Mouse (Mus musculus): ENCODE measurements around the gene C1rl. TPM values are rescaled to one million over a fixed set of nuclear protein-coding genes. Genes with fewer than 3 reads are reported as not detected.

C1rl gene
- total RNA-seq, 2 experiments from 2014 or later, result 5.9 to 7.0 TPM

Other genes starting within 250 kb of the C1rl start
- 1.2 and 2.9 TPM in 2 replicates for gene Cd163, start 188.5 kb upstream of the C1rl start, total RNA-seq (2014; fragmentation: Nextera tagmentation)
- gene Cd163, start 188.5 kb upstream of the C1rl start, total RNA-seq (2017), result 2.3 and 2.4 TPM in 2 replicates
- gene Pex5, start 78.0 kb upstream of the C1rl start, total RNA-seq (2014; fragmentation: Nextera tagmentation), result 31.3 and 34.9 TPM in 2 replicates
- gene Pex5, start 78.0 kb upstream of the C1rl start, total RNA-seq (2017), result 16.2 and 19.5 TPM in 2 replicates
- 7.5 and 17.8 TPM in 2 replicates for gene Clstn3, start 28.3 kb upstream of the C1rl start, total RNA-seq (2014; fragmentation: Nextera tagmentation)
- 8.6 and 11.6 TPM in 2 replicates for gene Clstn3, start 28.3 kb upstream of the C1rl start, total RNA-seq (2017)
- 3.5 and 7.7 TPM in 2 replicates for gene C1ra, start 19.3 kb downstream of the C1rl start, total RNA-seq (2014; fragmentation: Nextera tagmentation)
- 4.9 and 5.5 TPM in 2 replicates for gene C1ra, start 19.3 kb downstream of the C1rl start, total RNA-seq (2017)
- gene C1s1, start 49.2 kb downstream of the C1rl start, total RNA-seq (2014; fragmentation: Nextera tagmentation), result not detected in 2 replicates
- gene C1s1, start 49.2 kb downstream of the C1rl start, total RNA-seq (2017), result 0.13 TPM in 1 of 2 replicates, not detected in the other
- gene C1rb, start 77.2 kb downstream of the C1rl start, total RNA-seq (2014; fragmentation: Nextera tagmentation), result not detected in 2 replicates
- gene C1rb, start 77.2 kb downstream of the C1rl start, total RNA-seq (2017), result not detected in 2 replicates
- not detected in 2 replicates for gene C1s2, start 143.0 kb downstream of the C1rl start, total RNA-seq (2014; fragmentation: Nextera tagmentation)
- gene C1s2, start 143.0 kb downstream of the C1rl start, total RNA-seq (2017), result not detected in 2 replicates
- gene Lpcat3, start 169.9 kb downstream of the C1rl start, total RNA-seq (2014; fragmentation: Nextera tagmentation), result 38.3 and 52.1 TPM in 2 replicates
- gene Lpcat3, start 169.9 kb downstream of the C1rl start, total RNA-seq (2017), result 23.1 and 29.3 TPM in 2 replicates
- gene Emg1, start 219.1 kb downstream of the C1rl start, total RNA-seq (2014; fragmentation: Nextera tagmentation), result 201 and 231 TPM in 2 replicates
- 193 and 209 TPM in 2 replicates for gene Emg1, start 219.1 kb downstream of the C1rl start, total RNA-seq (2017)
- gene Phb2, start 219.2 kb downstream of the C1rl start, total RNA-seq (2014; fragmentation: Nextera tagmentation), result 310 and 315 TPM in 2 replicates
- gene Phb2, start 219.2 kb downstream of the C1rl start, total RNA-seq (2017), result 320 and 326 TPM in 2 replicates
- 169 and 206 TPM in 2 replicates for gene Ptpn6, start 245.6 kb downstream of the C1rl start, total RNA-seq (2014; fragmentation: Nextera tagmentation)
- 327 and 371 TPM in 2 replicates for gene Ptpn6, start 245.6 kb downstream of the C1rl start, total RNA-seq (2017)
- 177 and 222 TPM in 2 replicates for gene Grcc10, start 248.3 kb downstream of the C1rl start, total RNA-seq (2014; fragmentation: Nextera tagmentation)
- 109 and 136 TPM in 2 replicates for gene Grcc10, start 248.3 kb downstream of the C1rl start, total RNA-seq (2017)

All from granulocyte monocyte progenitor cell, adult 5-6 weeks (primary cell).